Mouse (Mus musculus) intestine, embryonic 14.5 days (tissue): ENCODE measurements around the gene Mef2a. TPM values are rescaled to one million over a fixed set of nuclear protein-coding genes. Genes with fewer than 3 reads are reported as not detected.
A peak's percentile ranks its signal among the peaks of the same experiment; 100 is the strongest.

ENCODE experiments used
- ATAC-seq: fragments of 200-750 bp; cut with Nextera tagmentation; replicated peaks from 2 replicates; pipeline ENCODE4 v1.8.0; 2017; ENCODE audit warnings: low read depth, moderate number of reproducible peaks, moderate TSS enrichment, moderate library complexity; ENCODE audit not compliant: low FRiP score, low TSS enrichment
- DNase-seq: peaks from one replicate; pipeline ENCODE4 v3.0.0-alpha.2; 2018; ENCODE audit warnings: low spot score
- H3K27ac ChIP-seq: fragments of 300-500 bp; sonication (generic); 2 replicates; pipeline ENCODE4 v1.5.1; 2014; ENCODE audit warnings: low read depth, mild to moderate bottlenecking, control low read depth
- H3K27me3 ChIP-seq: fragments of 300-500 bp; sonication (generic); replicated peaks from 2 replicates; pipeline ENCODE4 v1.6.1; 2014; ENCODE audit warnings: low read length, control low read depth; ENCODE audit not compliant: control insufficient read depth, insufficient read depth
- H3K36me3 ChIP-seq: fragments of 300-500 bp; sonication (generic); 2 replicates; pipeline ENCODE4 v1.6.1; 2014; ENCODE audit warnings: low read length, control low read depth; ENCODE audit not compliant: control insufficient read depth, insufficient read depth
- H3K4me1 ChIP-seq: fragments of 300-500 bp; sonication (generic); replicated peaks from 2 replicates; pipeline ENCODE4 v1.6.1; 2014; ENCODE audit warnings: low read length, control low read depth, mixed read lengths; ENCODE audit not compliant: control insufficient read depth, insufficient read depth
- H3K4me2 ChIP-seq: fragments of 300-500 bp; sonication (generic); 2 replicates; pipeline ENCODE4 v1.6.1; 2014; ENCODE audit warnings: low read length
- H3K4me3 ChIP-seq: fragments of 300-500 bp; sonication (generic); 2 replicates; pipeline ENCODE4 v1.5.1; 2014; ENCODE audit warnings: low read depth, low read length, control low read depth, mixed read lengths
- H3K9ac ChIP-seq: fragments of 300-500 bp; sonication (generic); 2 replicates; pipeline ENCODE4 v1.6.1; 2014; ENCODE audit warnings: mild to moderate bottlenecking, low read length
- H3K9me3 ChIP-seq: fragments of 300-500 bp; sonication (generic); 2 replicates; pipeline ENCODE4 v1.6.1; 2016; ENCODE audit warnings: low read length, control low read depth; ENCODE audit not compliant: control insufficient read depth
- WGBS: fragments of 180-500 bp; shearing (Covaris S2); extraction: QIAGEN DNeasy Blood & Tissue Kit; methylation state at CpG from one replicate; pipeline ENCODE4 v1.1.7; 2014; 5-methylcytosine and 5-hydroxymethylcytosine counted together
- polyA plus RNA-seq: library from polyadenylated mRNA; unstranded; fragments of >200 nt; fragmentation: Nextera tagmentation; extraction: Ambion mirVana; gene quantifications from 2 replicates; pipeline ENCODE4 v1.2.1, GENCODE M21; 2014

Gene Mef2a
- polyA plus RNA-seq, 1 experiment from 2014 or later, result 35.3 TPM

DNA sequence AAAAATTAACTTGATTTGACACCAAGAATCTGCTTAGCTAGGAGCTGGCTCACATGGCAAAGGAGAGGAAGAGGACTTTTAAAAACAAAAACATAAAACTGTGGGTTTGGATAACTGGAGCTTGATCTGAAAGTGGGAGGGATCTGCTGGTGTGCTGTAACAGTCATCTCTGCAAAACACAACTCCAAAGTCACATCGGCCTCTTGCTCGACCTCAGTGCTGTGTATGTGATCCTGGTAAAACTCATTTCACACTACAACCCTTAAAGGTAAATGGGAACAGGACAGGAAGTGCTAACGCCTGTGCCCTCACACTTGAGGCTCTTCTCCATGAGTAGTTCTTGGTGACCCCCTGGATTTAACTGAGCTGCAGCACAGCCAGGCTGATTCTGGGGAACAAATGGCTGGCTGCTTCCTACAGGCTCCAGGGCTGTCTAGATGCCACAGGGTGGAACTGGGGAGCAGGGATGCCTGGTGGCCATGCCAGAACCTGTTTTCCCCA lies 142.0 kb downstream of the Mef2a start:
- Histone ChIP-seq H3K4me2 (no peak overlapping the region), H3K36me3 (peaks cover 48% of the 10 kb centered on the region), H3K4me3 (no peak overlapping the region), H3K27me3 (no peaks in the 10 kb centered on the region), H3K4me1 (no peaks in the 10 kb centered on the region), H3K9ac (no peak overlapping the region), H3K27ac (no peak overlapping the region), H3K9me3 (no peaks in the 10 kb centered on the region)
- ATAC-seq, result no peak
- WGBS, result 73% methylated on average over 3 of the region's 3 CpGs
- peak; percentile 48 for DNase-seq

DNA sequence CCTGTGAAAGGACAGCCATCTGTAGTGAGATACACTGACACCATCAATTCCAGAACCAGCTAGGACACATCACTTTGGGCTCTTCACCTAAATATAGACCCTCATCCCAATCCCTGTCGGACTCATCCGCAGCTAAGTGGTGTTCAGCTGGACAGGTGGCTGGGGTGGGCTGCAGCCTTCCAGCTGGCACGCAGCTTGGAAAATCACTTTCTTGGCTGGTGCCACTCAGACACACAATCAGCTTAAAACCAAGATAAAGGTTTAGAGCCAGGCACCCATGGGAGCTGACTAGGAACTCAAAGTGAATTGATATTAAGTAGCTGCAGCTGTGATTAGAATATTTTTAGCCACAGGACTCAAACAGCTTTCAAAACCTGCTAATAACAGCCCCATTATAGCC lies 142.4 kb downstream of the Mef2a start:
- Histone ChIP-seq H3K9me3 (no peaks in the 10 kb centered on the region), H3K9ac (no peak overlapping the region), H3K4me2 (no peak overlapping the region), H3K27me3 (no peaks in the 10 kb centered on the region), H3K4me3 (no peak overlapping the region), H3K36me3 (peaks cover 44% of the 10 kb centered on the region), H3K27ac (no peak overlapping the region), H3K4me1 (no peaks in the 10 kb centered on the region)
- DNase-seq (peak; percentile 44), ATAC-seq (no peak)
- WGBS, result 93% methylated on average over 3 of the region's 3 CpGs

DNA sequence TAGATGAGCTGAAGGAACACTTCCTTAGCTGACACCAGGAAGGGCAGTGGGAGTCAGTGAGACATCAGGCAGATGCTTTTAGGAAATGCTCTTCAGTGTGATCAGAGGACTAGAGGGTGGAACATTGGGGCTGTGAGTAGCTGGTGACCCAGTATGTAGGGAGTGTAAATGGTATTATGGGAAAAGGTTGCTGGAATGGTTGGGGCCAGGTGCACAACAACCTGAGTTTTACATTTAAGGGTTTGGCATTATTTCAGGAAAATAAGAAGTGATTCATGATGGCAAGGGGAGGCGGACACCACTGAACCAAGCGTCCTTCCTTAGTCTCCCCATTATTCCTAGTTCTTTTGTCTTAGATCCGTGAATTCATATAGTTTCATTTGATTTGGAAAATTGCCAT lies 143.0 kb downstream of the Mef2a start:
- DNase-seq, result peak; percentile 28
- WGBS, result 93% methylated on average over 3 of the region's 3 CpGs

DNA sequence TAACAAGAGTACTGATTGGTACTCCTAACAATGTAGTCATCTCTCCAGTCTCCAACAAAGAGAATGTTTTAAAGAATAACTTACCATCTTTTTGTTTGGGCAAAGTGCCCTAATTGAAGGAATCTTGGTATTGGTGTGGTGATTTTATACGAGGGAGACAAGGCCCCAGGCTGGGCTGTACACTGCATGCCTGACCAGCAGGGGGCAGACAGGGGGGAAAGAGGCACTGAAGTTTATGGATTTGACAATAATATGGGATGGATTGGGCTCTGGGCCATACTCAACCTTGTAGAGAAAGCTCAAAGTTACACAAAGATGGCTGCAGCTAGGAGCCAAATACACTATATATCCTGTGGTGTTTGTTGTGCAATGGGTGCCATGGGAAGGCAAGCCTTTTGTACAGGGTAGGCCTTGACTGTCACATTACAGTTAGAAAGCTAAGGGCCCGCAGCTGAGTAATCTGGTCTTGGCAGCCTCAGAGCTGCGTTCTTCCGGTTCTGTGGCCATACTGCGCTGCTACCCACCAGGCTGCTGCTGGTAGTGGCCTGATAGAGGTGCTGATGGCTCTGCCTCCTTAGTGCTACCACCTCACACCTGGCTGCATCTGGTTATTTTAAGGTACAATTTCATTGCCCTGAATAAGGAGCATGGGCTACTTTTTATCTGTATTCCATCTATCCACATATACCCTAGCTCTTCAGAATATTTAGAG lies 143.6 kb downstream of the Mef2a start:
- H3K4me2 ChIP-seq, result no peak overlapping the region
- ATAC-seq (no peak), DNase-seq (peak; percentile 69)
- H3K4me1 ChIP-seq, result no peaks in the 10 kb centered on the region
- no peaks in the 10 kb centered on the region for H3K9me3 ChIP-seq
- 85% methylated on average over 5 of the region's 5 CpGs for WGBS
- H3K36me3 ChIP-seq, result peaks cover 40% of the 10 kb centered on the region
- no peak overlapping the region for H3K4me3 ChIP-seq
- no peaks in the 10 kb centered on the region for H3K27me3 ChIP-seq
- no peak overlapping the region for H3K9ac ChIP-seq
- no peak overlapping the region for H3K27ac ChIP-seq

More for the DNA sequence above, 143.0 kb downstream of the Mef2a start:
- Histone ChIP-seq H3K9me3 (no peaks in the 10 kb centered on the region), H3K4me1 (no peaks in the 10 kb centered on the region), H3K27ac (no peak overlapping the region), H3K27me3 (no peaks in the 10 kb centered on the region), H3K9ac (no peak overlapping the region), H3K4me3 (no peak overlapping the region), H3K4me2 (no peak overlapping the region), H3K36me3 (peaks cover 43% of the 10 kb centered on the region)
- no peak for ATAC-seq

DNA sequence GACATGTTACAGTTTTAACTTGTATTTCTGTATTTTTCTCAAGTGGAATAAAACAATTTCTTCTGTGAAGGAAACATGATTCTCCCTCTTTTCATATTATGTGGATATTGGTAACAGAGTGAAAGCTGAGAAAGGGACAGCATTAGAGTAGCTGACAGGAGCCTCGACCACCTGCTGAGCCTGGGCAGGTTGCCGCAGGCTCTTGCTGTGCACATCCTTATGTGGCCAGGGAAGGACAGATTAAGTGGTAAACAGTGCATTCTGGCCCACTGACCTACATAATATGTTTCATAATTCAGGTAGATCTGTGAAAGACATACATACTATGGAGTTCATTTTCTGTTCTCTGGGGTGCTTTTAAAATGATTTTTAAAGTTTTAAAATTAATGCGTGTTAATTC lies 144.3 kb downstream of the Mef2a start:
- Histone ChIP-seq H3K9ac (no peak overlapping the region), H3K4me3 (no peak overlapping the region), H3K4me2 (no peak overlapping the region), H3K9me3 (no peaks in the 10 kb centered on the region), H3K27me3 (no peaks in the 10 kb centered on the region), H3K4me1 (no peaks in the 10 kb centered on the region), H3K36me3 (peaks cover 37% of the 10 kb centered on the region), H3K27ac (no peak overlapping the region)
- no peak for DNase-seq
- WGBS, result 78% methylated on average over 3 of the region's 3 CpGs
- ATAC-seq, result no peak

DNA sequence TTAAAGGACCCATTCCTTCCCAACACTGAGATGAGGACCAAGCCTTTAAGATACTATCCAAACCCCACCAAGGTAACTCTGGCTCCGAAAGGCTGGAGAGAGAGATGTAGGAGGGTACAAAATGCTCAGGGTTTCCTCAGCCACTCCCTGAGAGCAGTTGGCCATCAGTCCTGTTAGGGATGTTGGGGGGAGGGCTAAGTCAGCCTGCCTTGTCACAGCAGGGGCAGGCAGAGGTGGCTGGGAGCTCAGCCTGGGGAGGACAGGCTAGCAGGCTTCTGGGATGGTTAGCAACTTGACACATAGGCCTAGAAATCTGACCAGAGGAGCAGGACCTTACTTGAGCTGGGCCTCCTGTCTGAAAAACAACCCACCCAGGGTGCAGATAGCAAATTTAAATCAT lies 145.1 kb downstream of the Mef2a start:
- no peak overlapping the region for H3K9ac ChIP-seq
- H3K4me3 ChIP-seq, result no peak overlapping the region
- no peaks in the 10 kb centered on the region for H3K27me3 ChIP-seq
- H3K9me3 ChIP-seq, result no peaks in the 10 kb centered on the region
- no peak for DNase-seq
- H3K4me1 ChIP-seq, result peaks cover 3% of the 10 kb centered on the region; the same call in 1 of the 2 replicates
- H3K27ac ChIP-seq, result no peak overlapping the region
- WGBS, result 65% methylated on average over 1 of the region's 1 CpGs
- peaks cover 30% of the 10 kb centered on the region for H3K36me3 ChIP-seq
- no peak overlapping the region for H3K4me2 ChIP-seq
- ATAC-seq, result no peak

DNA sequence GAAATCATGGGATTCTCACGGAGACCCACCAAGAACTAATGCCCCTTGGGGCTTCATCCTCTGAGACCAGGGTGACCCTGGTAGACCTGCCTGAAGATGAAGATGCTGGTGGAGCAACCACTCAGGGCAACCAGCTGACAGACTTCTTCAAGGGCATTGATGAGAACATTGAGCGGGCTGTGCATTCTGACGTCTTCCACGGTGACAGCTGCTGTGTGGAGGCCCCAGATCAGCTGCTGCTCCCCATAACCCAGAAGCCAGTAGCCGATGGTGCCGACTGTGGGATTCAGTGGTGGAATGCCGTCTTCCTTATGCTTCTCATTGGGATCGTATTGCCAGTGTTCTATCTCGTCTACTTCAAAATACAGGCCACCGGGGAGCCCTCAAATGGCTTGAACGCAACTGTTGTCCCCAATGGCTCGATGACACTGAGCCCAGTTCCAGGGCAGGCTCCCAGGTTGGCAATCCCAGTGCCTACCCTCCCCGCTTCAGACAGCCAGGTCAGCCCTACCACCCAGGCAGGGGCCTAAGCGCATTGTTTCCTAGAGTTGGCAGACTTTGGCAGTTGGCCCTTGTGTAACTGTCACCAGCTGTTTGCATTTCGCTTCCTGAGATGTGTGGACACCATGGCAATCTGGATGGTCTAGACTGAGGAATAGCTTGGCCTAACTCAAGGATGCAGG lies 146.6 kb downstream of the Mef2a start:
- WGBS, result 94% methylated on average over 15 of the region's 15 CpGs

DNA sequence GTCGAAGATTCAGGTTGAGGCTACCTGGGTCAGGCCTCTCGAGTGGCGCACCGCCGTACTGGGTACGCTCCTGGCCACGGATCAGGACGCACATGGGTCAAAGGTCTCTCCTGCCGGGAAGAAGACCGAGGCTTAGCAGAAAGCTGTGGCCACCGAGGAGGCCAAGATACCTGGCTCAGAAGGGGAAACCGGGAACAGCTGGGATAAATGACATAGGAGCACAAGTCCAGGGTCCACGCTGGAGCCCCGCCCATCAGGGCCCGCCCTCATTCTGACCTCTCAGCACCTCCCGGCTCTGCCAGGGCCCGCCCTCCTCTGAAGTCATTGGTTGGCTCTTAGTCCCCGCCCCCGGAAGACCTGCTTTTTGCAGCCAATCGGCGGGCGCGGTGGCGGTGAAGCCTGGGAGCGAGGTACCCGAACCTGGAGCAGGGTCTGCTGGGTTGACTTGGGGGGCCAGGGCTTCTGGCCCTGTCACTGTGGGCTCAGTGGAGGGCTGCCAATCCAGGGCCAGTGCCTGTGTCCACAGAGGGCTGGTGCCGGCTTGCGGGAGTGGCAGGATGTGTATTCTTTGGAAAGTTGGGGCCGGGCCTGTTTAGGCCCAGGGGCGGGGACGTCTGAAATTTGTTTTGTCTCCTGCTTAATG lies 150.3 kb downstream of the Mef2a start, which contains the start of gene Lysmd4:
Lysmd4 (plus strand) TSS at position 325 of the 643 bp plus-strand sequence.
- WGBS, result 4% methylated on average over 31 of the region's 31 CpGs
- H3K4me3 ChIP-seq, result peak within 1 kb of the TSS; percentile 64
- peak within 1 kb of the TSS; percentile 93 for H3K4me2 ChIP-seq
- H3K9ac ChIP-seq, result peak within 1 kb of the TSS; percentile 64
- H3K9me3 ChIP-seq, result no peaks in the 10 kb centered on the region
- H3K36me3 ChIP-seq, result peaks cover 20% of the 10 kb centered on the region
- DNase-seq (peak; percentile 96), ATAC-seq (peak; percentile 98)
- no peaks in the 10 kb centered on the region for H3K27me3 ChIP-seq
- peaks cover 3% of the 10 kb centered on the region; the same call in 1 of the 2 replicates for H3K4me1 ChIP-seq
- no peak within 1 kb of the TSS for H3K27ac ChIP-seq

More for the DNA sequence above, 146.6 kb downstream of the Mef2a start:
- peaks cover 3% of the 10 kb centered on the region; the same call in 1 of the 2 replicates for H3K4me1 ChIP-seq
- no peak overlapping the region for H3K4me3 ChIP-seq
- DNase-seq (no peak), ATAC-seq (no peak)
- H3K9me3 ChIP-seq, result no peaks in the 10 kb centered on the region
- no peak overlapping the region for H3K9ac ChIP-seq
- H3K27me3 ChIP-seq, result no peaks in the 10 kb centered on the region
- peaks cover 20% of the 10 kb centered on the region for H3K36me3 ChIP-seq
- no peak overlapping the region for H3K4me2 ChIP-seq
- H3K27ac ChIP-seq, result no peak overlapping the region
